Mouse (Mus musculus) adrenal gland, adult 18-20 months (tissue): ENCODE measurements around the gene Cep350. TPM values are rescaled to one million over a fixed set of nuclear protein-coding genes. Genes with fewer than 3 reads are reported as not detected.
A peak's percentile ranks its signal among the peaks of the same experiment; 100 is the strongest.

Experiments
- DNase-seq, 2 experiments: peaks; one replicate each; pipeline ENCODE4 v3.0.0; 2021 to 2022; ENCODE audit warnings: low spot score in 2 of 2
- long read RNA-seq, 2 experiments: library from polyadenylated mRNA; stranded (forward); transcript quantifications; one replicate each; pipeline ENCODE4 v2.0.0; 2021
- total RNA-seq, 2 experiments: library from RNA; stranded (reverse); gene quantifications; 1 replicate in 1 of 2; 2 replicates in 1 of 2; pipeline ENCODE4 v1.2.3; 2021

Gene Cep350
- 10 to 100 TPM; 27.7 to 33.2 TPM for total RNA-seq
- long read RNA-seq, experiment 1, partial matches to known transcripts, result 0 of 1 reads
- long read RNA-seq, experiment 1, other reads (novel, unspliced or antisense), result 0 of 1 reads
- long read RNA-seq, experiment 2, partial matches to known transcripts, result 4 of 7 reads
- long read RNA-seq, experiment 2, other reads (novel, unspliced or antisense), result 1 of 7 reads

GRCm38 (mm10) chr1:155973068-155973718, at the start of gene Cep350:
Gene Cep350, minus strand, starts transcription at chr1:155973255.
- DNase-seq, result peak; percentile 88 to 89

- no peak for DNase-seq
Measured at GRCm38 (mm10) chr1:156020402-156020801, 47.3 kb upstream of the Cep350 start.

- DNase-seq, result no peak
Measured at GRCm38 (mm10) chr1:156019800-156020199, 46.7 kb upstream of the Cep350 start.

GRCm38 (mm10) chr1:156009003-156009402, 35.9 kb upstream of the Cep350 start:
- no peak for DNase-seq

- no peak for DNase-seq
Measured at GRCm38 (mm10) chr1:156005906-156006305, 32.9 kb upstream of the Cep350 start.

GRCm38 (mm10) chr1:156003201-156003935, 30.3 kb upstream of the Cep350 start:
- DNase-seq, result peak; percentile 14 to 26

GRCm38 (mm10) chr1:156002366-156002765, 29.3 kb upstream of the Cep350 start:
- no peak for DNase-seq

- DNase-seq, result no peak
Measured at GRCm38 (mm10) chr1:155995612-155996011, 22.6 kb upstream of the Cep350 start.

GRCm38 (mm10) chr1:155994524-155994923, 21.5 kb upstream of the Cep350 start:
- no peak for DNase-seq

- DNase-seq, result no peak
Measured at GRCm38 (mm10) chr1:155990391-155990790, 17.3 kb upstream of the Cep350 start.

GRCm38 (mm10) chr1:155989387-155989786, 16.3 kb upstream of the Cep350 start:
- DNase-seq, result no peak

- no peak for DNase-seq
Measured at GRCm38 (mm10) chr1:155987625-155988024, 14.6 kb upstream of the Cep350 start.

- DNase-seq, result no peak
Measured at GRCm38 (mm10) chr1:155974931-155975330, 1.9 kb upstream of the Cep350 start.

- no peak for DNase-seq
Measured at GRCm38 (mm10) chr1:155973719-155974379, 794 bp upstream of the Cep350 start.

GRCm38 (mm10) chr1:155972146-155973067, 648 bp downstream of the Cep350 start:
- no peak for DNase-seq

GRCm38 (mm10) chr1:155949170-155949569, 23.9 kb downstream of the Cep350 start:
- DNase-seq, result no peak

- no peak for DNase-seq
Measured at GRCm38 (mm10) chr1:155944361-155944760, 28.7 kb downstream of the Cep350 start.

- no peak for DNase-seq
Measured at GRCm38 (mm10) chr1:155937416-155937815, 35.6 kb downstream of the Cep350 start.

GRCm38 (mm10) chr1:155934702-155935101, 38.4 kb downstream of the Cep350 start:
- no peak for DNase-seq

- no peak for DNase-seq
Measured at GRCm38 (mm10) chr1:155903561-155903960, 69.5 kb downstream of the Cep350 start.

- no peak for DNase-seq
Measured at GRCm38 (mm10) chr1:155901348-155901747, 71.7 kb downstream of the Cep350 start.
